Mouse (Mus musculus) adrenal gland, postnatal 4 days (tissue): ENCODE results near the gene Fgfr2. TPM values are rescaled to one million over a fixed set of nuclear protein-coding genes. Genes with fewer than 3 reads are reported as not detected.

ENCODE experiments used
- DNase-seq, 2 experiments: peaks; one replicate each; pipeline ENCODE4 v3.0.0; 2021 to 2022; ENCODE audit warnings: low spot score in 2 of 2, mixed read lengths in 2 of 2
- total RNA-seq, 2 experiments: library from RNA; stranded (reverse); gene quantifications; 2 replicates each; pipeline ENCODE4 v1.2.3; 2021

Gene Fgfr2
- total RNA-seq, 2 experiments from 2014 or later: 205 to 210 TPM

GRCm38 (mm10) chr7:132702492-132703070 lies 420.6 kb downstream of the Fgfr2 start:
- DNase-seq: no peak

GRCm38 (mm10) chr7:132702024-132702423 lies 421.1 kb downstream of the Fgfr2 start:
- DNase-seq: no peak

GRCm38 (mm10) chr7:132701412-132701811 lies 421.7 kb downstream of the Fgfr2 start:
- no peak for DNase-seq

- no peak for DNase-seq
Measured at GRCm38 (mm10) chr7:132700107-132700506, 423.0 kb downstream of the Fgfr2 start.

GRCm38 (mm10) chr7:132699639-132700038 lies 423.5 kb downstream of the Fgfr2 start:
- no peak for DNase-seq

GRCm38 (mm10) chr7:132699165-132699564 lies 424.0 kb downstream of the Fgfr2 start:
- DNase-seq: no peak

GRCm38 (mm10) chr7:132698737-132699136 lies 424.4 kb downstream of the Fgfr2 start:
- DNase-seq: no peak

- no peak for DNase-seq
Measured at GRCm38 (mm10) chr7:132697258-132697796, 425.8 kb downstream of the Fgfr2 start.

- no peak for DNase-seq
Measured at GRCm38 (mm10) chr7:132693561-132693960, 429.6 kb downstream of the Fgfr2 start.

- DNase-seq: no peak
Measured at GRCm38 (mm10) chr7:132692719-132693118, 430.4 kb downstream of the Fgfr2 start.

- no peak for DNase-seq
Measured at GRCm38 (mm10) chr7:132690716-132691472, 432.3 kb downstream of the Fgfr2 start.

GRCm38 (mm10) chr7:132689722-132690121 lies 433.4 kb downstream of the Fgfr2 start:
- DNase-seq: no peak

GRCm38 (mm10) chr7:132688721-132689120 lies 434.4 kb downstream of the Fgfr2 start:
- no peak for DNase-seq

- no peak for DNase-seq
Measured at GRCm38 (mm10) chr7:132687897-132688296, 435.3 kb downstream of the Fgfr2 start.

- no peak for DNase-seq
Measured at GRCm38 (mm10) chr7:132686515-132686914, 436.6 kb downstream of the Fgfr2 start.

- no peak for DNase-seq
Measured at GRCm38 (mm10) chr7:132683923-132684322, 439.2 kb downstream of the Fgfr2 start.

- no peak for DNase-seq
Measured at GRCm38 (mm10) chr7:132682901-132683300, 440.2 kb downstream of the Fgfr2 start.

GRCm38 (mm10) chr7:132682336-132682735 lies 440.8 kb downstream of the Fgfr2 start:
- no peak for DNase-seq

- DNase-seq: no peak
Measured at GRCm38 (mm10) chr7:132681831-132682230, 441.3 kb downstream of the Fgfr2 start.

- DNase-seq: no peak
Measured at GRCm38 (mm10) chr7:132681296-132681695, 441.9 kb downstream of the Fgfr2 start.

- DNase-seq: no peak
Measured at GRCm38 (mm10) chr7:132679549-132679948, 443.6 kb downstream of the Fgfr2 start.

GRCm38 (mm10) chr7:132679117-132679516 lies 444.0 kb downstream of the Fgfr2 start:
- DNase-seq: no peak

GRCm38 (mm10) chr7:132675922-132676321 lies 447.2 kb downstream of the Fgfr2 start:
- no peak for DNase-seq
